Mouse (Mus musculus) embryonic fibroblast, embryonic 13.5 days (primary cell): ENCODE data around the gene Jpt2. TPM values are rescaled to one million over a fixed set of nuclear protein-coding genes. Genes with fewer than 3 reads are reported as not detected.

ENCODE experiments used
- H3K27ac ChIP-seq: 2 replicates; pipeline ENCODE4 v1.5.1; 2012; ENCODE audit warnings: low read length, control low read depth, inconsistent platforms; ENCODE audit not compliant: insufficient read depth
- H3K4me1 ChIP-seq: 2 replicates; pipeline ENCODE4 v1.6.1; 2011; ENCODE audit warnings: low read length; ENCODE audit not compliant: control insufficient read depth, insufficient read depth
- H3K4me3 ChIP-seq: 2 replicates; pipeline ENCODE4 v1.5.1; 2011; ENCODE audit warnings: mild to moderate bottlenecking, control low read depth, low read length; ENCODE audit not compliant: insufficient read depth
- CTCF ChIP-seq: IDR thresholded peaks from 2 replicates; pipeline ENCODE4 v1.5.1; 2011; ENCODE audit warnings: mild to moderate bottlenecking, control low read depth, low read length, moderate library complexity, borderline replicate concordance; ENCODE audit not compliant: insufficient read depth
- POLR2A ChIP-seq: IDR thresholded peaks from 2 replicates; pipeline ENCODE4 v1.6.1; 2011; ENCODE audit warnings: low read depth, mild to moderate bottlenecking, control low read depth, low read length, moderate library complexity
- polyA plus RNA-seq: library from polyadenylated mRNA; stranded (reverse); fragments of >200 nt; gene quantifications from 2 replicates; pipeline ENCODE4 v1.2.4, GENCODE M21; 2011; ENCODE audit warnings: low read depth; ENCODE audit not compliant: missing spikeins, insufficient read length

Gene Jpt2
- 90.5 and 109 TPM in 2 replicates for polyA plus RNA-seq

GRCm38 (mm10) chr17:24960135-24960851 is at the start of gene Jpt2:
Gene Jpt2, minus strand, starts transcription at chr17:24960689.
- TF ChIP-seq POLR2A (peak; percentile 42; the same call in 1 of the 2 replicates), CTCF (no peak)
- H3K4me3 ChIP-seq: peak within 1 kb of the TSS; percentile 75
- H3K4me1 ChIP-seq: peaks cover 2% of the 10 kb centered on the region
- peak within 1 kb of the TSS; percentile 29 for H3K27ac ChIP-seq

GRCm38 (mm10) chr17:25007480-25007879 is 47.0 kb upstream of the Jpt2 start:
- no peaks in the 10 kb centered on the region for H3K4me1 ChIP-seq
- H3K27ac ChIP-seq: no peak overlapping the region
- H3K4me3 ChIP-seq: no peak overlapping the region
- TF ChIP-seq CTCF (no peak), POLR2A (no peak)

- Histone ChIP-seq H3K4me1 (no peaks in the 10 kb centered on the region), H3K27ac (no peak overlapping the region), H3K4me3 (no peak overlapping the region)
- TF ChIP-seq POLR2A: no peak
- TF ChIP-seq CTCF: no peak
These were observed 44.6 kb upstream of the Jpt2 start for GRCm38 (mm10) chr17:25005102-25005501.

- no peak overlapping the region for H3K27ac ChIP-seq
- TF ChIP-seq CTCF (no peak), POLR2A (no peak)
- no peak overlapping the region for H3K4me3 ChIP-seq
These were observed 34.2 kb upstream of the Jpt2 start for GRCm38 (mm10) chr17:24994721-24995120.

GRCm38 (mm10) chr17:24987221-24987620 is 26.7 kb upstream of the Jpt2 start:
- H3K27ac ChIP-seq: no peak overlapping the region
- TF ChIP-seq POLR2A (no peak), CTCF (no peak)
- H3K4me1 ChIP-seq: no peaks in the 10 kb centered on the region
- H3K4me3 ChIP-seq: no peak overlapping the region

More at GRCm38 (mm10) chr17:24994721-24995120, 34.2 kb upstream of the Jpt2 start:
- no peaks in the 10 kb centered on the region for H3K4me1 ChIP-seq

GRCm38 (mm10) chr17:24960852-24961715 is 595 bp upstream of the Jpt2 start:
- H3K27ac ChIP-seq: peak overlapping the region; percentile 5; the same call in 1 of the 2 replicates
- H3K4me3 ChIP-seq: peak overlapping the region; percentile 36
- peaks cover 2% of the 10 kb centered on the region for H3K4me1 ChIP-seq
- TF ChIP-seq POLR2A (peak; percentile 67), CTCF (no peak)

- H3K4me3 ChIP-seq: peak overlapping the region; percentile 75
- TF ChIP-seq CTCF: no peak
- no peak for TF ChIP-seq POLR2A
- H3K27ac ChIP-seq: peak overlapping the region; percentile 29
- peaks cover 2% of the 10 kb centered on the region for H3K4me1 ChIP-seq
These were observed 1.1 kb downstream of the Jpt2 start for GRCm38 (mm10) chr17:24959371-24959770.

- Histone ChIP-seq H3K27ac (no peak overlapping the region), H3K4me1 (peaks cover 6% of the 10 kb centered on the region), H3K4me3 (no peak overlapping the region)
- TF ChIP-seq POLR2A (no peak), CTCF (no peak)
These were observed 7.2 kb downstream of the Jpt2 start for GRCm38 (mm10) chr17:24953291-24953690.

GRCm38 (mm10) chr17:24950671-24951070 is 9.8 kb downstream of the Jpt2 start:
- Histone ChIP-seq H3K4me3 (no peak overlapping the region), H3K27ac (no peak overlapping the region), H3K4me1 (peaks cover 6% of the 10 kb centered on the region)
- TF ChIP-seq CTCF (no peak), POLR2A (no peak)
